Mouse (Mus musculus): ENCODE data around the gene C130050O18Rik.

DNA sequence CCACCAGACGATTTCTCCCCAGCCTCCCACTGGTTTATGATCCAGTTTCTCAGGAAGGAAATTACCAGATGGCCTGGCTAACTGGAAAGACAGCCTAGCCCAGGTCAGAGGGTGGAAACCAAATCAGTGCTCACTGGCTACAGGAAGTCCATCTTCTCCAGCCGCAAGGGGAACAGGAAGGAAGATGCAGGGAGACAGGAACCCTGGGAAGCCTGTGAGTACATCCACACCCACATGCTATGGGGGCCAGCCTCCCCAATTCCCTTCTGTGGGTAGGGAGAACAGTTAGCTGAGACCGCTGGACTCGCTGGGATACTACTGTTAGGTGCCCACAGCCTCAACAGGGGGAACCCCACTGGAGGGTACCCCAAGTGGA, 16.9 kb upstream of the C130050O18Rik start:
- TF ChIP-seq POLR2A (IDR thresholded peaks at IDR 0.05; ENCODE audit: borderline replicate concordance, extremely low read depth, low read depth, low read length) (no peak), CTCF (IDR thresholded peaks at IDR 0.05; ENCODE audit: insufficient read depth, low read length) (no peak)

All from lung, adult 2 months (tissue).